In genomic region chr7:3275455-3276170, GRCm38 (mm10) we compare ENCODE assay signal across 10 mouse cellular contexts. TPM values are rescaled to one million over a fixed set of nuclear protein-coding genes. Genes with fewer than 3 reads are reported as not detected.
DNase-seq lines count a peak whose midpoint lies in the region; ATAC-seq lines count a peak whose summit lies in the region.
"Had no signal": no experiment of that assay in that cellular context is flagged by ENCODE, and none has a peak within 500 bp of the region (broad histone marks: within the 10 kb centered on the region; RNA-seq: fewer than 3 reads in every experiment).

No protein-coding gene starts in this region.

- H3K4me3 ChIP-seq in forebrain, embryonic 16.5 days (replicated peaks; ENCODE audit: low read length) = no peak overlapping the region
- H3K4me3 ChIP-seq in forebrain, embryonic 14.5 days (ENCODE audit: low read depth, low read length) = no peak overlapping the region
- H3K4me3 ChIP-seq in brown adipose tissue, adult 24 weeks (ENCODE audit: insufficient read depth, low read depth, low read length) = peak overlapping the region; percentile 36
- H3K4me3 ChIP-seq in hindbrain, embryonic 16.5 days (ENCODE audit: low read length) = no peak overlapping the region

- H3K9ac ChIP-seq in forebrain, embryonic 16.5 days (replicated peaks; ENCODE audit: low read depth, low read length) = no peak overlapping the region
- H3K9ac ChIP-seq in forebrain, embryonic 14.5 days (ENCODE audit: low read length) = no peak overlapping the region
- H3K9ac ChIP-seq in hindbrain, embryonic 16.5 days (ENCODE audit: low read depth, low read length) = no peak overlapping the region

- H3K9me3 ChIP-seq in forebrain, embryonic 16.5 days (ENCODE audit: control insufficient read depth, low read length) = no peaks in the 10 kb centered on the region
- H3K9me3 ChIP-seq in forebrain, embryonic 14.5 days (replicated peaks; ENCODE audit: control insufficient read depth, low read length) = no peaks in the 10 kb centered on the region
- H3K9me3 ChIP-seq in hindbrain, embryonic 16.5 days (ENCODE audit: control insufficient read depth, low read length) = no peaks in the 10 kb centered on the region

- H3K27me3 ChIP-seq in forebrain, embryonic 16.5 days (replicated peaks; ENCODE audit: control insufficient read depth, insufficient read depth, low read length) = no peaks in the 10 kb centered on the region
- H3K27me3 ChIP-seq in forebrain, embryonic 14.5 days (replicated peaks; ENCODE audit: control insufficient read depth, insufficient read depth, low read length) = no peaks in the 10 kb centered on the region
- no peaks in the 10 kb centered on the region for H3K27me3 ChIP-seq in hindbrain, embryonic 16.5 days (replicated peaks; ENCODE audit: control insufficient read depth, insufficient read depth, low read length)

- no peaks in the 10 kb centered on the region for H3K4me1 ChIP-seq in forebrain, embryonic 16.5 days (replicated peaks; ENCODE audit: control insufficient read depth, insufficient read depth, low read length)
- H3K4me1 ChIP-seq in forebrain, embryonic 14.5 days (ENCODE audit: control insufficient read depth, insufficient read depth, low read length) = no peaks in the 10 kb centered on the region
- H3K4me1 ChIP-seq in brown adipose tissue, adult 24 weeks (ENCODE audit: control insufficient read depth, insufficient read depth, insufficient read length, low read length) = peaks cover 13% of the 10 kb centered on the region; the same call in 1 of the 2 replicates
- no peaks in the 10 kb centered on the region for H3K4me1 ChIP-seq in hindbrain, embryonic 16.5 days (ENCODE audit: control insufficient read depth, insufficient read depth, low read depth, low read length)

- 67% methylated on average over 6 of the region's 6 CpGs for WGBS in forebrain, embryonic 16.5 days
- WGBS in forebrain, embryonic 14.5 days = 83% methylated on average over 6 of the region's 6 CpGs
- WGBS in hindbrain, embryonic 16.5 days = 61% methylated on average over 6 of the region's 6 CpGs

- ATAC-seq in forebrain, embryonic 16.5 days = peak; percentile 31; the same call in 1 of the 2 replicates
- ATAC-seq in forebrain, embryonic 14.5 days = no peak
- peak; percentile 59 to 74; a peak in 3 of 4 replicates for ATAC-seq in hematopoietic stem cell, adult 5-6 weeks (replicated peaks in 1 of 2; ENCODE audit: insufficient read depth in 1 of 2, low FRiP score in 2 of 2, low TSS enrichment in 1 of 2, low read depth in 1 of 2, poor library complexity in 2 of 2, severe bottlenecking in 2 of 2)
- no peak for ATAC-seq in hindbrain, embryonic 16.5 days
- no peak for ATAC-seq in erythroblast, adult 5-6 weeks (replicated peaks; ENCODE audit: low FRiP score, poor library complexity, severe bottlenecking)
- ATAC-seq: CD4-positive, CD25-positive, alpha-beta regulatory T cell, adult 4 months had no signal

- H3K27ac ChIP-seq in forebrain, embryonic 16.5 days (ENCODE audit: low read length) = peak overlapping the region; percentile 48; the same call in 1 of the 2 replicates
- no peak overlapping the region for H3K27ac ChIP-seq in forebrain, embryonic 14.5 days (ENCODE audit: low read depth, low read length)
- peak overlapping the region; percentile 96 for H3K27ac ChIP-seq in brown adipose tissue, adult 24 weeks (replicated peaks; ENCODE audit: low read depth, low read length)
- no peak overlapping the region for H3K27ac ChIP-seq in hindbrain, embryonic 16.5 days (ENCODE audit: low read depth, low read length)

- no peak for DNase-seq in forebrain, embryonic 14.5 days (ENCODE audit: low spot score)
- peak; percentile 70 for DNase-seq in lung, postnatal 36 days
- no peak for DNase-seq in frontal cortex, postnatal 25 days (ENCODE audit: low spot score in 2 of 2)
- DNase-seq: gastrocnemius, postnatal 14 days had no signal

- H3K4me2 ChIP-seq in forebrain, embryonic 16.5 days (ENCODE audit: low read length) = no peak overlapping the region
- no peak overlapping the region for H3K4me2 ChIP-seq in forebrain, embryonic 14.5 days (ENCODE audit: low read length)
- no peak overlapping the region for H3K4me2 ChIP-seq in hindbrain, embryonic 16.5 days (ENCODE audit: low read length)

- H3K36me3 ChIP-seq in forebrain, embryonic 16.5 days (ENCODE audit: control insufficient read depth, insufficient read depth) = no peaks in the 10 kb centered on the region
- no peaks in the 10 kb centered on the region for H3K36me3 ChIP-seq in forebrain, embryonic 14.5 days (ENCODE audit: control insufficient read depth, insufficient read depth, low read length)
- no peaks in the 10 kb centered on the region for H3K36me3 ChIP-seq in hindbrain, embryonic 16.5 days (ENCODE audit: control insufficient read depth, insufficient read depth, low read length)

RNA-seq across cellular contexts. Expression of gene Myadm, which starts 13.3 kb away (rescaled TPM):
- polyA plus RNA-seq in forebrain, embryonic 16.5 days (2015; fragmentation: Nextera tagmentation; extraction: Ambion mirVana) = 24.3 and 25.4 TPM in 2 replicates
- 19.8 and 23.6 TPM in 2 replicates for polyA plus RNA-seq in forebrain, embryonic 14.5 days (2014; fragmentation: Nextera tagmentation; extraction: Ambion mirVana)
- polyA plus RNA-seq in brown adipose tissue, adult 24 weeks (2012; ENCODE audit: insufficient read depth, insufficient read length, missing spikeins) = 45.0 and 52.3 TPM in 2 replicates
- total RNA-seq in hematopoietic stem cell, adult 5-6 weeks (2017) = 9.2 and 12.4 TPM in 2 replicates
- polyA plus RNA-seq in hindbrain, embryonic 16.5 days (2015; fragmentation: Nextera tagmentation; extraction: Ambion mirVana) = 36.9 and 51.0 TPM in 2 replicates
- total RNA-seq in erythroblast, adult 5-6 weeks (2015; ENCODE audit: low replicate concordance) = 18.4 and 20.5 TPM in 2 replicates
- total RNA-seq in erythroblast, adult 5-6 weeks (2017; ENCODE audit: low replicate concordance) = 4.0 and 7.3 TPM in 2 replicates

RNA-seq across cellular contexts. Expression of gene Prkcg, which starts 13.4 kb away (rescaled TPM):
- 2.7 and 3.5 TPM in 2 replicates for polyA plus RNA-seq in forebrain, embryonic 16.5 days (2015; fragmentation: Nextera tagmentation; extraction: Ambion mirVana)
- 0.43 and 1.2 TPM in 2 replicates for polyA plus RNA-seq in forebrain, embryonic 14.5 days (2014; fragmentation: Nextera tagmentation; extraction: Ambion mirVana)
- polyA plus RNA-seq in brown adipose tissue, adult 24 weeks (2012; ENCODE audit: insufficient read depth, insufficient read length, missing spikeins) = 1.4 and 2.9 TPM in 2 replicates
- not detected in 2 replicates for total RNA-seq in hematopoietic stem cell, adult 5-6 weeks (2017)
- polyA plus RNA-seq in hindbrain, embryonic 16.5 days (2015; fragmentation: Nextera tagmentation; extraction: Ambion mirVana) = 2.0 and 2.3 TPM in 2 replicates
- total RNA-seq in erythroblast, adult 5-6 weeks (2015; ENCODE audit: low replicate concordance) = not detected in 2 replicates
- total RNA-seq in erythroblast, adult 5-6 weeks (2017; ENCODE audit: low replicate concordance) = 0.77 TPM in 1 of 2 replicates, not detected in the other
- polyA plus RNA-seq: CD4-positive, CD25-positive, alpha-beta regulatory T cell, adult 4 months had no signal

RNA-seq across cellular contexts. Expression of gene Nlrp12, which starts 26.1 kb away (rescaled TPM):
- polyA plus RNA-seq in forebrain, embryonic 16.5 days (2015; fragmentation: Nextera tagmentation; extraction: Ambion mirVana) = not detected in 2 replicates
- polyA plus RNA-seq in forebrain, embryonic 14.5 days (2014; fragmentation: Nextera tagmentation; extraction: Ambion mirVana) = not detected in 2 replicates
- not detected in 2 replicates for polyA plus RNA-seq in brown adipose tissue, adult 24 weeks (2012; ENCODE audit: insufficient read depth, insufficient read length, missing spikeins)
- 0.10 and 1.2 TPM in 2 replicates for total RNA-seq in hematopoietic stem cell, adult 5-6 weeks (2017)
- 0.05 and 0.06 TPM in 2 replicates for polyA plus RNA-seq in hindbrain, embryonic 16.5 days (2015; fragmentation: Nextera tagmentation; extraction: Ambion mirVana)
- 0.19 and 0.63 TPM in 2 replicates for total RNA-seq in erythroblast, adult 5-6 weeks (2015; ENCODE audit: low replicate concordance)
- 1.5 and 2.4 TPM in 2 replicates for total RNA-seq in erythroblast, adult 5-6 weeks (2017; ENCODE audit: low replicate concordance)
- total RNA-seq: gastrocnemius, postnatal 14 days had no signal
- polyA plus RNA-seq: CD4-positive, CD25-positive, alpha-beta regulatory T cell, adult 4 months had no signal

RNA-seq across cellular contexts. Expression of gene Cacng7, which starts 57.1 kb away (rescaled TPM):
- polyA plus RNA-seq in forebrain, embryonic 16.5 days (2015; fragmentation: Nextera tagmentation; extraction: Ambion mirVana) = 2.8 and 4.3 TPM in 2 replicates
- 3.3 and 3.8 TPM in 2 replicates for polyA plus RNA-seq in forebrain, embryonic 14.5 days (2014; fragmentation: Nextera tagmentation; extraction: Ambion mirVana)
- 3.4 and 3.6 TPM in 2 replicates for polyA plus RNA-seq in brown adipose tissue, adult 24 weeks (2012; ENCODE audit: insufficient read depth, insufficient read length, missing spikeins)
- total RNA-seq in hematopoietic stem cell, adult 5-6 weeks (2017) = not detected in 2 replicates
- polyA plus RNA-seq in hindbrain, embryonic 16.5 days (2015; fragmentation: Nextera tagmentation; extraction: Ambion mirVana) = 2.6 and 2.9 TPM in 2 replicates
- total RNA-seq in erythroblast, adult 5-6 weeks (2015; ENCODE audit: low replicate concordance) = not detected in 2 replicates
- 0.26 TPM in 1 of 2 replicates, not detected in the other for total RNA-seq in erythroblast, adult 5-6 weeks (2017; ENCODE audit: low replicate concordance)
- polyA plus RNA-seq: CD4-positive, CD25-positive, alpha-beta regulatory T cell, adult 4 months had no signal

Comparison
In these comparisons a context has a peak if more than half of its experiments do, and no peak if none do; other contexts are left out.
1. ATAC-seq: peak in forebrain, embryonic 16.5 days (single experiment) and hematopoietic stem cell, adult 5-6 weeks (2 of 2); none in forebrain, embryonic 14.5 days (single experiment), hindbrain, embryonic 16.5 days (single experiment) and erythroblast, adult 5-6 weeks (single experiment).
2. H3K27ac ChIP-seq: peak in forebrain, embryonic 16.5 days (single experiment) and brown adipose tissue, adult 24 weeks (single experiment); none in forebrain, embryonic 14.5 days (single experiment) and hindbrain, embryonic 16.5 days (single experiment).